Mouse (Mus musculus): ENCODE measurements around the gene Gcnt3. TPM values are rescaled to one million over a fixed set of nuclear protein-coding genes. Genes with fewer than 3 reads are reported as not detected.
A peak's percentile ranks its signal among the peaks of the same experiment; 100 is the strongest.

Gcnt3 gene
- polyA plus RNA-seq (2015; fragmentation: Nextera tagmentation; extraction: Ambion mirVana): 2.6 and 2.9 TPM in 2 replicates

DNA sequence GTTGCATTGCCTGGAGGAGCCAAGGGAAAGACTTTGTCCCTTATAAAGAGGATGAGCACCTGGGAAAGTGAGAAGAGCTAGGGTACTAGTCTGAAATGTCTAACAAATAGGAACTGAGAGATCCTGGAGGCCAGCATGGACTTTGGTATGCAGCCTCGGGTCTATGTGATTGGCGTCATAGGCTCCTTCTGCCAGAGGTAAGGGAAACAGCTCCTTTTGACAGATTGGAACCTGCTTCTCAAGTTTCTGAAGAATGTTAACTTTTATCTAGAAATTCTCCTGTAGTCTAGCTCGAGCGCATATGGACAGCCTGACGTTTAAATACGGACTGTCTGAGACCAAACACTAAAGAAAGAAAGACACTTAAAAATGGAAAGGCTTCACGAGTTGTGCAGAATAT is at the start of gene Gcnt3:
Gene Gcnt3 (minus strand): TSS at position 101 of the 400 bp plus-strand sequence.
- 0 out of 2 replicates have a peak, but pooled peaks cover 4% of the 10 kb centered on the region for H3K4me1 ChIP-seq (replicated peaks; ENCODE audit: insufficient read depth, low read length)
- no peak for TF ChIP-seq CTCF (IDR thresholded peaks at IDR 0.05; ENCODE audit: low read depth)
- H3K4me2 ChIP-seq (ENCODE audit: low read length): no peak within 1 kb of the TSS
- no peaks in the 10 kb centered on the region for H3K36me3 ChIP-seq (ENCODE audit: insufficient read depth, low read length)
- no peak within 1 kb of the TSS for H3K27ac ChIP-seq
- ATAC-seq (replicated peaks; ENCODE audit: low FRiP score, low read depth) (no peak), DNase-seq (ENCODE audit: low spot score) (no peak)
- H3K4me3 ChIP-seq (replicated peaks; ENCODE audit: low read depth, low read length): no peak within 1 kb of the TSS
- 76% methylated on average over 7 of the region's 7 CpGs for WGBS
- H3K27me3 ChIP-seq (ENCODE audit: insufficient read depth, low read length): no peaks in the 10 kb centered on the region
- no peak within 1 kb of the TSS for H3K9ac ChIP-seq (ENCODE audit: low read depth, low read length)
- H3K9me3 ChIP-seq (replicated peaks; ENCODE audit: low read length): no peaks in the 10 kb centered on the region

DNA sequence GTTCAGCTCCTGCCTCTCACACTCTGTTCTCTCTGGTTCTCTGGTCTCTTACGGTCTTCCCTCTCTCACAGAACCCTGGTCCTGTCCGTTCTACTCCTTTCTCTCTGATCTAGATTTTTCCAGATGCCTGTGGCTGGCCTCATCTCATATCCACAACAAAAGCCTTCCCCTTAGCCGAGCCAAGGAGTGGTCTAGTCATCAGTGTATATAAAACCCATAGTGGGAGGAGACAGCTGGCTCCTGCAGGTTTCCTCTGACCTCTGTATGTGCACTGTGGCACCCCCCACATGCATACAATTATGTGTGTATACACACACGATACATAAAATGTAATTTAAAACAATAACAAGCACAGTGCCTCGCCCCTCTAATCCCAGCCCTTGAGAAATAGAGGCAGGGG is 49.5 kb upstream of the Gcnt3 start:
- WGBS: 73% methylated on average over 5 of the region's 5 CpGs
- no peak for TF ChIP-seq CTCF (IDR thresholded peaks at IDR 0.05; ENCODE audit: low read depth)
- Histone ChIP-seq H3K9ac (ENCODE audit: low read depth, low read length) (no peak overlapping the region), H3K4me1 (replicated peaks; ENCODE audit: insufficient read depth, low read length) (no peaks in the 10 kb centered on the region), H3K27me3 (ENCODE audit: insufficient read depth, low read length) (no peaks in the 10 kb centered on the region), H3K36me3 (ENCODE audit: insufficient read depth, low read length) (no peaks in the 10 kb centered on the region), H3K4me3 (replicated peaks; ENCODE audit: low read depth, low read length) (no peak overlapping the region), H3K4me2 (ENCODE audit: low read length) (no peak overlapping the region), H3K27ac (no peak overlapping the region), H3K9me3 (replicated peaks; ENCODE audit: low read length) (no peaks in the 10 kb centered on the region)
- no peak for ATAC-seq (replicated peaks; ENCODE audit: low FRiP score, low read depth)
- no peak for DNase-seq (ENCODE audit: low spot score)

DNA sequence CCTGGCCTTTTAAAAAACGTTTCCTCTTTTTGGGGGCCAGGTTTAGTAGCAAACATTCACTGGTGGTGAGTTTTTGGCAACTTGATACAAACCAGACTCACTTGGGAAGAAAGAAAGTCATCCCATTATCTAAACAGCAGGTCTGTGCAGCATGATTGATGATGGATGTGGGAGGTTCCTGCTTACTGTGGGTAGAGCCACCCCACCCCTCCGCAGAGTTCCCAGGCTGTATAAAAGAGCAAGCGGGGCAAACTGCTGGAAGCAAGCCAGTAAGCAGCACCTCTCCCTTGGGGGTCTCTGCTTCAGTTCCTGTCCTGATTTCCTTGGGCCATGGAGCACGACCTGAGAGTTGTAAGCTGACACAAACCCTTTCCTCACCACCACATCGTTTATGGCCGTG is 48.2 kb upstream of the Gcnt3 start:
- no peak for TF ChIP-seq CTCF (IDR thresholded peaks at IDR 0.05; ENCODE audit: low read depth)
- DNase-seq (ENCODE audit: low spot score): peak; percentile 83

DNA sequence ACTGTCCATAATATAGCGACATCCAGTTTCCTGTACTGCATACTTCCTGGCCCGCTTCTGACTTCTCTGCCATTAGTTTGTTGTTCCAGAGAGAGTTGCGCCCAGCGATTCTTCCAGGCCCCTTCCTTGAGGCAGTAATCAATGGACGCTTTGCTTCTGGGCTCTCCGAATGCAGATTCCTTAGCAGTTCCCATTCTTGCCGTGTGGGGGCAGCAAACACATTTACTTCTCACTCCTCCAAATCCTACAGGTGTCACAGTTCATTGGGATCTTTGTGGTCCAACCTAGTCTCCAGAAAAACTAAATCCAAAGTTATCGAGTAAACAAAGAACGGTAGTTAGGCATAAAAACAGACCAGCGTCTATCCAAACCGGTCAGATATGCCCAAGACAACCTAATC is 46.2 kb upstream of the Gcnt3 start:
- ATAC-seq (replicated peaks; ENCODE audit: low FRiP score, low read depth): no peak
- Histone ChIP-seq H3K9me3 (replicated peaks; ENCODE audit: low read length) (no peaks in the 10 kb centered on the region), H3K4me2 (ENCODE audit: low read length) (no peak overlapping the region), H3K36me3 (ENCODE audit: insufficient read depth, low read length) (no peaks in the 10 kb centered on the region), H3K27me3 (ENCODE audit: insufficient read depth, low read length) (no peaks in the 10 kb centered on the region), H3K4me3 (replicated peaks; ENCODE audit: low read depth, low read length) (no peak overlapping the region), H3K27ac (no peak overlapping the region), H3K4me1 (replicated peaks; ENCODE audit: insufficient read depth, low read length) (no peaks in the 10 kb centered on the region), H3K9ac (ENCODE audit: low read depth, low read length) (no peak overlapping the region)
- TF ChIP-seq CTCF (IDR thresholded peaks at IDR 0.05; ENCODE audit: low read depth): peak; percentile 69
- WGBS: 67% methylated on average over 11 of the region's 11 CpGs
- DNase-seq (ENCODE audit: low spot score): peak; percentile 22

More for the DNA sequence above, 48.2 kb upstream of the Gcnt3 start:
- H3K9me3 ChIP-seq (replicated peaks; ENCODE audit: low read length): no peaks in the 10 kb centered on the region
- H3K36me3 ChIP-seq (ENCODE audit: insufficient read depth, low read length): no peaks in the 10 kb centered on the region
- no peak overlapping the region for H3K9ac ChIP-seq (ENCODE audit: low read depth, low read length)
- H3K4me1 ChIP-seq (replicated peaks; ENCODE audit: insufficient read depth, low read length): no peaks in the 10 kb centered on the region
- no peak overlapping the region for H3K4me2 ChIP-seq (ENCODE audit: low read length)
- H3K4me3 ChIP-seq (replicated peaks; ENCODE audit: low read depth, low read length): no peak overlapping the region
- no peaks in the 10 kb centered on the region for H3K27me3 ChIP-seq (ENCODE audit: insufficient read depth, low read length)
- no peak for ATAC-seq (replicated peaks; ENCODE audit: low FRiP score, low read depth)
- 8% methylated on average over 6 of the region's 6 CpGs for WGBS
- no peak overlapping the region for H3K27ac ChIP-seq

DNA sequence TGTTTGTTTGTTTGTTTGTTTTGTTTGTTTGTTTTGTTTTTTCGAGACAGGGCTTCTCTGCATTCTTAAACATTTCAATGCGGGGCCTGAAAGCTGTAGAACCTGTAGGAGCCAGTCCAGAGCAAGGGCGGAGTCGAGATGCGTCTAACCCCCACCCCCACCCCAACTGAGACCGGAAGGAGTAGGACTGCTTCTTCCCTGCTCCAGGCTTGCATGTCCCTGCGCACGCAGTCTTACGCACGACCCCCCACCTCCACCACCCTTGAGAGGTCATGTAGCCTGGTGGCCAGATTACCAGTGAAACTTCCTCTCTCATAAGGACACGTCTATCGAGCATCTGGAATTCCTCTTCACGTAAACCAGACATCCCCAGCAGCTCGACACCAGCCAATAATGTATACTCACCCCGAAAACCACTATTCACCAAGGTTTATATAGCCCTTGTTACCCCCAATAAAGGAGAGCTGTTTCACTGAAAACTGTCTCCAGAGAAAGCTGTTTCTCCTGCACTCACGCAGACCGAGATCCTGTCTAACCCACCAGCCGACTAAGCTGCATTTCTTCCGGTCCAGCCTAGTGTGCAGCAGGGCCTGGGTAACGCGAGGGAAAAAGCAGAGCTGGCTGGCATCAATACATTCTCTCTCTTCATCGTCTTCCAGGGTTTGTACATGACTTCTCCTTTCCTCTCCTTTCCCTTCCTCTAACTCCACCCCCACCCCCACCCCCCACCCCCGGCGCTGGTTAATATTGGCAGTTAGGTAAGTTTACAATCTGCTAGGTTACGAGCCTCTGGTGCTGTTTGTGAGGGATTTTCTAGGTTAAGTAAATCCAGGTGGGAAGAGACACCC is 44.7 kb upstream of the Gcnt3 start:
- no peak overlapping the region; the same call in 1 of the 2 replicates for H3K4me2 ChIP-seq (ENCODE audit: low read length)
- TF ChIP-seq CTCF (IDR thresholded peaks at IDR 0.05; ENCODE audit: low read depth): no peak
- H3K27ac ChIP-seq: no peak overlapping the region
- H3K4me3 ChIP-seq (replicated peaks; ENCODE audit: low read depth, low read length): no peak overlapping the region
- WGBS: 55% methylated on average over 25 of the region's 25 CpGs
- DNase-seq (ENCODE audit: low spot score) (no peak), ATAC-seq (replicated peaks; ENCODE audit: low FRiP score, low read depth) (no peak)
- no peaks in the 10 kb centered on the region for H3K36me3 ChIP-seq (ENCODE audit: insufficient read depth, low read length)
- H3K9me3 ChIP-seq (replicated peaks; ENCODE audit: low read length): no peaks in the 10 kb centered on the region
- H3K9ac ChIP-seq (ENCODE audit: low read depth, low read length): no peak overlapping the region
- H3K4me1 ChIP-seq (replicated peaks; ENCODE audit: insufficient read depth, low read length): no peaks in the 10 kb centered on the region
- H3K27me3 ChIP-seq (ENCODE audit: insufficient read depth, low read length): no peaks in the 10 kb centered on the region

DNA sequence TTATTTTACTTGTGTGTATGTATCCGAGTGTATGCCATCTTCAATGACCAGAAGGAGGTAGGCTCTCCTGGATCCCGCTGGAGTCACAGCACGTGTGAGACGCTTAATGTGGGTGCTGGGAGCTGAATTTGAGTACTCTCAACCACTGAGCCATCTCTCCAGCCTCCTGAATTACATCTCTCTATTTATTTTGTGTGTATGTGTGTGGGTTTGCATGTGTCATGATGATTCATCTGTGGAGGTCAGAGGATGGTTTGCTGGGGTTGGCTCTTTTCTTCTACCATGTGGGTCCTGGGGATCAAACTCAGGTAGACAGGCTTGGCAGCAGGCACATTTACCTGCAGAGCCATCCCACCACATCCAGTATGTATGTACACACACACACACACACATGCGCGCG is 43.9 kb upstream of the Gcnt3 start:
- WGBS: 93% methylated on average over 7 of the region's 7 CpGs

More for the DNA sequence above, 43.9 kb upstream of the Gcnt3 start:
- Histone ChIP-seq H3K9ac (ENCODE audit: low read depth, low read length) (no peak overlapping the region), H3K9me3 (replicated peaks; ENCODE audit: low read length) (no peaks in the 10 kb centered on the region), H3K27me3 (ENCODE audit: insufficient read depth, low read length) (no peaks in the 10 kb centered on the region), H3K4me2 (ENCODE audit: low read length) (no peak overlapping the region), H3K27ac (no peak overlapping the region), H3K36me3 (ENCODE audit: insufficient read depth, low read length) (no peaks in the 10 kb centered on the region), H3K4me3 (replicated peaks; ENCODE audit: low read depth, low read length) (no peak overlapping the region), H3K4me1 (replicated peaks; ENCODE audit: insufficient read depth, low read length) (no peaks in the 10 kb centered on the region)
- no peak for TF ChIP-seq CTCF (IDR thresholded peaks at IDR 0.05; ENCODE audit: low read depth)
- ATAC-seq (replicated peaks; ENCODE audit: low FRiP score, low read depth): no peak
- DNase-seq (ENCODE audit: low spot score): no peak
